Mouse (Mus musculus): ENCODE measurements around the gene Rbbp4.

The Rbbp4 gene

DNA sequence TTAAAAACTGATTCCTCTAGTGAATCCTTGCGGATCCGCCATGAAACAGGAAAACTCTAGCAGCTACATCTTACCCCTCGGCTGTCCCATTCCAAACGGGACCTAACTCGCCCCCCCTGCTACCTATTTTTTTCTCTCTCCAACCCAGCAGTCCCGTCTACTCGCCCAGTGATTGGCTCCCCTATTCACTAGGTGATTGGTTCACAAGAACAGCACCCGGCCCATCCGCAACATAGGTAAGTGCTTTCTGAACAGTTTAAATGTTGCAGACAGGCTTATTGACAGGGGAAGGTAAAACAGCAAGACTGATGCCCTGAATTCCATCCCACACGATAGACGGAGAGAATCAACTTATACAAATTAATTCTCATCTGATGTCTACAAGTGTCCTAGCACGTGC is 18.0 kb upstream of the Rbbp4 start:
- no peak for DNase-seq (ENCODE audit: low read depth, low spot score)

- DNase-seq (ENCODE audit: low read depth, low spot score), result no peak
Observed at GRCm38 (mm10) chr4:129351111-129351510, 15.9 kb upstream of the Rbbp4 start.

- DNase-seq (ENCODE audit: low read depth, low spot score), result peak; percentile 84
Observed at GRCm38 (mm10) chr4:129350644-129351043, 15.5 kb upstream of the Rbbp4 start.

GRCm38 (mm10) chr4:129346481-129347154 is 11.4 kb upstream of the Rbbp4 start:
- no peak for DNase-seq (ENCODE audit: low read depth, low spot score)

DNA sequence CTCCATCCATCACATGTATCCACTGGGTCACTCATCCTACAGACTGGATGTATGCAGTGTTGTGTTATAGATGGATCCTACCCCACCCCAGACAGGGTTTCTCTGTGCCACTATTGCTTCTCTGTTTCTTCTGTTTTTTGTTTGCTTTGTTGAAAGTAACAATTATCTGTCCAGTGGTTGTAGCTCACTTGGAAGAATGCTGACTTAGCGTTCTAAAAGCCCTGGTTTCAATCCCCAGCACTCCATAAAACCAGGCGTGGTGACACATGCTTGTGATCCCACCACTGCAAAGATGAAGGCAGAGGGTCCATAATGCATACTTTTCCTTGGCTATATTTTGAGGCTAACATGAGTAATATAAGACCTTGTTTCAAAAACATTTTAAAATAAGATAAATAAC is 7.5 kb upstream of the Rbbp4 start:
- DNase-seq (ENCODE audit: low read depth, low spot score), result no peak

GRCm38 (mm10) chr4:129341888-129342287 is 6.7 kb upstream of the Rbbp4 start:
- no peak for DNase-seq (ENCODE audit: low read depth, low spot score)

DNA sequence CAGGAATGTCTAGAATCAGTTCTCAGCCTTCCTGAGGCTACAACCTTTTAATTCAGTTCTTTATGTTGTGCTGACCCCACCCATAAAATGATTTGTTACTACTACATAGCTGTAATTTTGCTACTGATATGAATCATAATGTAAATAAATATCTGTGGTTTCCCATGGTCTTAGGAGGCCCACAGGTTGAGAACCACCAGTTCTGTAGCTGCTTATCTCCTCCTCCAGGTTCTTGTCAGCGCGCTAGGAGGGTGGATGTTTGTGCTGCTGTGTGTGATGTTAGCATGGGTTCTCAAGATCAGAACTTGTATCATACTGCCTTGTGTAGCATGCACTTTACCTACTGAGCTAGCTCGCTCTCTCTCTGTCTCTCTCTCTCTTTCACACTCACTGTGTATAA is 4.6 kb upstream of the Rbbp4 start:
- DNase-seq (ENCODE audit: low read depth, low spot score), result no peak

DNA sequence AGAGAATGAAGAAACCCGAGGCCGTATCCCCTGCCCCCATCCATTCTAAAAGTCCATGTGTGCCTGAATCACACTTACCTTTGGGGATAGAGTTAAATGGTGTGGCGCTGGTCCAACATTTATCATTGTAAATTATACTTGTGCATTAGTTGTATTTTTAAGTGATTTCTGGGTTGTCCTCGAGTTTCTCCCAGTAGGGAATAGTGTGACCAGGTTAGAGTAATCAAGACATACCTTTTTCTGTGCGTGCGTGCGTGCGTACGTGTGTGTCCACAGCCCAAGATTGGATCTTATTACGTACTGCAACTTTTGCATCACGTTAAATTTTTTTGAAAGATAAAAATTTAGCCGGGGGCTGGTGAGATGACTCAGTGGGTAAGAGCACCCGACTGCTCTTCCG is 1.1 kb upstream of the Rbbp4 start:
- DNase-seq (ENCODE audit: low read depth, low spot score), result peak; percentile 16

DNA sequence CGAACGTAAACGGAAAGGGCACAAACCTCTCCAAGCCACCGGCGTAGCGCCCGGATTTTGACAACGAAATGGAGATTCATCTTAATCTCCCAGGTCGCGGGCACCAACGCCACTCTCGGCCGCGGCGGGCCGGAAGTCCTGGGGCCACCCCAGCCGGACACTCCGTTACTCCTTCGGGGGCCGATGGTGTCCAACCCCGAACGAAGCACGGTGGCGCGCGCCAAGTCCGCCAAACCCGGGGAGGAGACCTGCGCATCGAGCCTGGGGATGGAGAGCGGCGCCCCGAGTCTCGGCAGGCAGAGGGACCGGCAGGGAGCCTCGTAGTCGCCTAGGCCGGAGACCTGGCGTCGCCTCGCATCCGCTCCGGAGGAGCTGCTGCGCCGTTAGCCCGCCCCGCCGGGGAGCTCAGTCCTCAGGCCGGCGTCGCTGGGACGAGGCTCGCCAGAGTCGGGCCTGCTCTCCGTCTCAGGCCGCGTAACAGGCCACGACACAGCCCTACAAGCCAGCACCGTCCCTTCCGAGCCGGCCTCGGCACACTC is 424 bp downstream of the Rbbp4 start:
- peak; percentile 3 for DNase-seq (ENCODE audit: low read depth, low spot score)

DNA sequence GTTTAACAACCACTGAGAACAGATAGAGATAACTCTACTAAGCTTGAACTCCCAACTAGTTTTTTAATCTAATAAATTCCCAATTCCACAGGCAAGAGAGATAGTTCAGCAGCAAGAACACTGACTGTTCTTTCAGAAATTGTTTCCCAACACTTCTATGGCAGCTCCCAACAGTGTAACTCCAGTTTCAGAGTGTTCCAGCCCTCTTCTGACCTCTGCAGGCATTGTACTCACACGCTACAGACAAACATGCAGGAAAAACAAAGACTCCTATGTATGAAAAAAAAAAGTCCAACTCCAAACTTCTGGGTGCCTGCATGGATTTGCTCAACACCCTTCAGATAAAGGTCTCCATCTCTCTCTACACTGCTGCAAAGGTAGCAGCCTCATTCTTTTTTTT is 2.3 kb downstream of the Rbbp4 start:
- DNase-seq (ENCODE audit: low read depth, low spot score), result no peak

DNA sequence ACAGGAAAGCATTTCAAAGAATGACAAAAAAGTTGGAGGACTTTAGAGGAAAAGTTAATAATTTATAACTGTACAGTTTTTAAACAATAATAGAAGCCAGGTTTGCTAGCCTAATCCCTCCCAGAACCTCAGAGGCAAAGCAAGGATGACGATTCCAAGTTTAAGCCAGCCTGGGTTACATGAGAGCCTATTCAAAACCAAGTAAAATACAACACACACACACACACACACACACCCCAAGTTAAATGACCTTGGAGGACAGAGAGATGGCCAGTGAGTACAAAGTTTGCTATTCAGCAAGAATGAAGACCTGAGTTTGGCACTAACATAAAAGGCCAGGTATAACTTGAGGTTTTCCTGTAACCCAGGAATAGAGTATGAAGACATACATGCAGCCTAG is 9.0 kb downstream of the Rbbp4 start:
- DNase-seq (ENCODE audit: low read depth, low spot score), result no peak

DNA sequence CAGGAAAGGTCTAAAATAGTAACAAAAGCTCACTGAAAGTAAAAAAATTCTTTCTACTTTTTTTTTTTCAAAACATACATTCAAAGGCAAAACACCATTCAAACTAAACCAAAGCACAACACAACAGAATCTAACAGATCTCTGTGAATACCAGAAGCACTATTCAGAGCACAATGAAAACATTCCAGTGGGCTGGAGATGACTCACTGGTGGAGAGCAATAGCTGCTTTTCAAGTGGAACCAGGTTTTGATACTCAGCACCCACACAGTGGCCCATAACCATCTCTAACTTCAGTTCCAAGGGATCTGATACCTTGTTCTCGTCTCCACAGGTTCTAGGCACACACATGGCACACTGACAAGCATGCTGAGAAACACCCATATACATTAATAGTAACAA is 10.4 kb downstream of the Rbbp4 start:
- DNase-seq (ENCODE audit: low read depth, low spot score), result no peak

- no peak for DNase-seq (ENCODE audit: low read depth, low spot score)
Observed at GRCm38 (mm10) chr4:129323491-129323890, 11.7 kb downstream of the Rbbp4 start.

GRCm38 (mm10) chr4:129322042-129322441 is 13.1 kb downstream of the Rbbp4 start:
- DNase-seq (ENCODE audit: low read depth, low spot score), result no peak

GRCm38 (mm10) chr4:129320876-129321275 is 14.3 kb downstream of the Rbbp4 start:
- DNase-seq (ENCODE audit: low read depth, low spot score), result no peak

GRCm38 (mm10) chr4:129313886-129314285 is 21.3 kb downstream of the Rbbp4 start:
- DNase-seq (ENCODE audit: low read depth, low spot score), result no peak

DNA sequence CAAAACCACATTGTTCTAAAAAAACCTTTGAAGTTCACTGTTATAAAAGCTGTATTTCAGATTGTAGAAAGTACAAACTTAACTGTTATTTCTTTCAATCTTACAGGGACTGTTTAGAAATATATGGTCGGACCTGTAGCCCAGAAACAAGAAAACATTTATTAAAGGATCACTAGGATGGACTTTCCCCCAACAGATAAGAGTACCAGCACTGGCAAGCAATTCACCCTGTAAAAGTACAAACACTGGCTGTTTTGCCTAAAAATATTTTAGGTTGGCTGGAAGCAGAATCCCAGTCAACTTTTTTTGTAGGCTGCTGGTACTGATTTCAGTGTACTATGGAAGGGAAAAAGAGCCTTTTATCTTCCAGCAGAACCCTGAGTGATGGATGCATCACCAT is 27.2 kb downstream of the Rbbp4 start:
- DNase-seq (ENCODE audit: low read depth, low spot score), result no peak

DNA sequence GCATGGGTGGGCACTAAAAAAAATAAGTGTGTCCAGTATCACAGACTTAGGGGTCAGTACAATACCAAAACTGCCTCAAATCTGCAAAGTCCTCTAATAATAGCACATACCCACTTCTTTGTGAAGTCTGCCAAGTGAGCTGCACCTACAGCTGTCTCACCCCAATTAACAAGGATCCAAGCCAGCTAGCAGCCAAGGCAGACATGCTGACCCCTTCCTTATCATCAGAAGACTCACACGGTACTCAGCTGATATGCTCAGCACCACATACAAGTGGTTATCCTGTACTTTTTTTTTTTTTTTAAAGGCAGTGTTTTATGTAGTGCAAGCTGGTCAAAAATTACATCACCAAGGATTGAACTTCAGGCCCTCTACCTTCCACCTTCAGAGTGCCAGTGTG is 30.9 kb downstream of the Rbbp4 start:
- DNase-seq (ENCODE audit: low read depth, low spot score), result no peak

DNA sequence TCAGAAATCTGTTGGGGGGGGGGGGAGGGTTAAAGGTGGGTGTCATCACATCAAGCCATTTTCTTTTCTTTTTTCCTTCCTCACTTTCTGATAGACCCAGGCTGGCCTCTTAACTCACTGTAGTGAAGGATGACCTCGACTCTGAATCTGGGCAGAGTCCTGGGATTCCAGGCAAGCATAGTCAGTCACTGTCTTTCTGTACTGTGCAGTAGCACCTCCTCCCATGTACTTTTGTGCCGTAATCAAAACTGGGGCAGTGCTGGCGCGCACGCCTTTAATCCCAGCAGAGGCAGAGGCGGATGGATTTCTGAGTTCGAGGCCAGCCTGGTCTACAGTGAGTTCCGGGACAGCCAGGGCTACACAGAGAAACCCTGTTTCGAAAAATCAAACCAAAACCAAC is 31.4 kb downstream of the Rbbp4 start:
- no peak for DNase-seq (ENCODE audit: low read depth, low spot score)

DNA sequence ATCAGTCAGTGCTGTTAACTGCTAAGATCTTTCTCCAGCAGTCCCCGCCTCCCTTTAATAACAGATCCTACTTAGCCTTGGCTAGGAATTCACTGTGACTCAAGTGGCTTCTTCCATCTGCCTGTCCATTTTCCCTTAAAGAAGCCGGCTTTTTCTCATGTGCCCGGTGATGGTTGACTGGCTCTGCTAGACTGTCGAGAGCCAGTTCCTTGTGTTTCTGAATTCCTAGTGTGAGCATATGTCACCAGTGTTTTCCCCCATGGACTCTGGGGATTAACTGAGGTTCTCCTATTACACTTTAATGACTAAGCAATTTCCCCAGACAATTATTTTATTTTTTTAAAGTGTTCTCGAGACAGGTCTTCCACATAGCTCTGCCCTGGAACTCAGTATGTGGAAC is 31.8 kb downstream of the Rbbp4 start:
- DNase-seq (ENCODE audit: low read depth, low spot score), result no peak

GRCm38 (mm10) chr4:129299121-129299520 is 36.0 kb downstream of the Rbbp4 start:
- DNase-seq (ENCODE audit: low read depth, low spot score), result peak; percentile 59

DNA sequence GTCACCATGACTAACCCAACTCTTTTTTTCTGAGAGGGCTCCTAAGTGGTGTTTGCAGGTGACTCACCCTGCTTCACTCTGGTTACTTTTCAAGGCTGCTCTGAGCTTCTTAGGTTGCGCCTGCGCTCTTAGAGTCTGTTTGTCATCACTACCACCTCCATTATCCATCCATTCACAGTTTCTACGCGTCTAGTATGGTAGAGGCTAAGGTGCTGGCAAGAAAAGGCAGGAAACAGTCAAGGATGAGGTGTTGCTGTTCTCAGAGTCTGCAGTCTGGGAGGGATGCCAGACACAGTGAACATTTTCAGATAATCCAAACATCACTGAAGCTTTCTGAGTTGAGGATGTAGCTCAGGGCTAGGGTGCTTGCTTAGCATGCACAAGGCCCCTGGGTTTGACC is 37.4 kb downstream of the Rbbp4 start:
- no peak for DNase-seq (ENCODE audit: low read depth, low spot score)

GRCm38 (mm10) chr4:129296066-129296465 is 39.1 kb downstream of the Rbbp4 start:
- DNase-seq (ENCODE audit: low read depth, low spot score), result peak; percentile 68

- no peak for DNase-seq (ENCODE audit: low read depth, low spot score)
Observed at GRCm38 (mm10) chr4:129295188-129295587, 40.0 kb downstream of the Rbbp4 start.
